Mouse (Mus musculus): ENCODE data around the gene Tepsin. TPM values are rescaled to one million over a fixed set of nuclear protein-coding genes. Genes with fewer than 3 reads are reported as not detected.

Gene Tepsin
- polyA plus RNA-seq (2012; rRNA removed) = 47.8 and 48.0 TPM in 2 replicates

DNA sequence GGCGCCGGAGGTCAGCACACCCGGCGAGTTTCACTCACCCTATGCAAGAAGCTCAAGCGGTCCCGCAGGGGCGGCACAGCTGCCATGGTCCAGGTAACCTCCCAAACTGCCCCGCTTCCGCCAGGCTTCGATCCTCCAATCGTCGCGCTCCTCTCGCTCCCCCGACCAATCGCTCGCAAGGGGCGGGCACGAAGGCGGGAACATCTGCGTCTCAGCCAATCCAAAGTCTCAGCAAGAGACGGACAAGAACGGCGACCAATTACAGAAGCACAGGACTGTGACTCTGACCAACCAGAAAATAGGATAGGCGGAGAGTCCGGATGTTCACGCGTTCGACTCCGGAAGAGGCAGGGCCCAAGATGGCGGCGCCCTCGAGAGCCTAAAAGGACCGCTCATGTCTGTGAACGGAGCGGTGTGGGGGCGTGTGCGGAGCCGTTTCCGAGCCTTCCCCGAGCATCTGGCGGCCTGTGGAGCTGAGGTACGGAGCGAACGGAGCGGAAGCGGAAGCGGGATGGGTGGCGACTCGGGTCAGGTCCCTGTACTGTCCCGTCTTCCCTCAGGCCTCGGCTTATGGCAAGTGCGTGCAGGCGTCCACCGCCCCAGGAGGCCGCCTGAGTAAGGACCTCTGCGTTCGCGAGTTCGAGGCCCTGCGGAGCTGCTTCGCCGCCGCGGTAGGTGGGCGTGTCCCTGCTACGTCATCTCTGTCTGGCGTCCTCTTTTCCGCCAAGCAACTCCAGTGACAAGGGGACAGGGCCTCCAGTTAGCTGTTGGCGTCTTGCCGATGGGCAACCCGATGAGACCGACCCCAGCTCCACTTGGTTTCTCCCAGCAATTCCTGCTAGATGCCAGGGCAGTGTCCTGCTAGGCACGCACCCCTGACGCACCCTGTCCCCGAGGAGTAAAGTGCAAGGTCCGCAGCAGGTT, at the start of gene Tepsin, which contains the start of gene Ndufaf8:
TSS of gene Tepsin (minus strand) at position 144 of the 924 bp plus-strand sequence.
TSS of gene Ndufaf8 (plus strand) at position 341 of the 924 bp plus-strand sequence.

DNA sequence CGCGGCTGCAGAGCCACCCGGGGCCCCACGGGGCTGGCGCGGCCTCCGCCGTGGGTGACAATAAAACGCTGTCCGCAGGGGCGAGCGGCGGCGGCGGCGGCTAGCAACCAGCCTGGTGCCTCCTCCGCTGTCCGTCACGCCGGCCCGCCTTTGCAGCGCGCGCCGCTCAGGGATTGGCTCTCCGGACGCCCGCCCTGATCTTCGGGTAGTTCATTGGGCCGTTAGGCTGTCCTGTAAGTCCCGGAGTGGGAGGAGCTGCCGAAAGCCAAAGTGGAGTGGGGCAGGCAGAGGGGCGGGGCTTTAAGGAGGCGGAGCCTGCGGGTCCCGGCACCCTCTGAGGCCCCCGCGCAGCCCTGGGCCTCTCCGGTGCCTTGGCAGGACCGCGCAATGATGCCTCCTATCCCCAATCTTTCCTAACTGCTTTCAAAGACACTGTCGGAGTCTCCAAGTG, 11.8 kb downstream of the Tepsin start, which contains the start of gene Cep131:
TSS of gene Cep131 (minus strand) at position 126 of the 451 bp plus-strand sequence.

DNA sequence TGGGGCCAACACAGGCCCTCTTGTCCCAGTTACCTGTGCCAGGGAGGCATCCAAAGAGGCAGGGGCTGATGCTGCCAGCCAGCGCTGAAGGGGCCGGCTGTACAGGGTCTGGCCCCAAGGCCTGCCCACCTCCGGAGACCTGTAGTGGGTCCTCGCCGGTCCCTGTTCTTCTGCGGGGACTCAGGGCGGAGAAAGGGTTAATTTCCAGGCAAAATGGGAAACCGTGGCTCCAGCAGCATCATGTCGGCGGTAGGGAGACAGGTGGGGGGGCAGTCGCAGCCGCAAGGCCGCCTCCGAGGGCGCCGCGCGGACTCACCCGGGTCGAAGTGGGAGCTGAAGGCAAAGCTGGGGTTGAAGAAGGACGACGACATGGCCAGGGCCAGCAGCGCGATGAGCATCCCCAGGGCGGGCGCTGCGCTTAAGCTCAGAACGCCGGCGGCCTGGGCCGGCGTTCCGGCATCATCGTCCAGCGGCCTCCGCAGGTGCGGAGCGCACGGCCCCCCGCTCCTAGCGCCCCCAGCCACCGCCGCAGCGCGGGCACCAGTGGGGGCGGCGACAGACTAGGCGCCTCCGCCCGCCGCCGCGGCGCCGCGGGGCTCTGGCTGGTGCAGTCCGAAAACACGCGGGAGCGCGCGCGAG, 51.9 kb downstream of the Tepsin start, which contains the start of gene Aatk:
TSS of gene Aatk (minus strand) at position 615 of the 639 bp plus-strand sequence.

Other genes with a start within 250 kb of the Tepsin start
- gene Chmp6, start 185.3 kb downstream of the Tepsin start, polyA plus RNA-seq (2012; rRNA removed) = 58.0 and 59.7 TPM in 2 replicates
- gene Baiap2, start 156.0 kb downstream of the Tepsin start, polyA plus RNA-seq (2012; rRNA removed) = 22.5 and 23.5 TPM in 2 replicates
- gene Aatk, start 51.6 kb downstream of the Tepsin start, polyA plus RNA-seq (2012; rRNA removed) = 42.9 and 48.2 TPM in 2 replicates
- 43.5 and 46.7 TPM in 2 replicates for gene Cep131, start 11.9 kb downstream of the Tepsin start, polyA plus RNA-seq (2012; rRNA removed)
- 34.6 and 38.9 TPM in 2 replicates for gene Ndufaf8, start 197 bp upstream of the Tepsin start, polyA plus RNA-seq (2012; rRNA removed)
- 104 TPM in 2 replicates for gene Slc38a10, start 52.6 kb upstream of the Tepsin start, polyA plus RNA-seq (2012; rRNA removed)
- gene Bahcc1, start 134.2 kb upstream of the Tepsin start, polyA plus RNA-seq (2012; rRNA removed) = 35.0 and 36.9 TPM in 2 replicates
- 1,737 and 2,132 TPM in 2 replicates for gene Actg1, start 249.8 kb upstream of the Tepsin start, polyA plus RNA-seq (2012; rRNA removed)